20 mouse cellular contexts compared by ENCODE assay signal in genomic region chr2:20642818-20643217, GRCm38 (mm10).
A peak's percentile ranks its signal among the peaks of the same experiment; 100 is the strongest.
DNase-seq lines count a peak whose midpoint lies in the region; ATAC-seq and TF ChIP-seq lines count a peak whose summit lies in the region.
"Had no signal": no experiment of that assay in that cellular context is flagged by ENCODE, and none has a peak within 500 bp of the region (broad histone marks: within the 10 kb centered on the region; RNA-seq: fewer than 3 reads in every experiment).

No protein-coding gene starts in this region.

- H3K4me3 ChIP-seq in midbrain, embryonic 11.5 days (ENCODE audit: low read depth, low read length), result no peak overlapping the region
- H3K4me3 ChIP-seq in midbrain, embryonic 16.5 days (ENCODE audit: low read depth, low read length), result no peak overlapping the region
- H3K4me3 ChIP-seq in gastrocnemius, adult 2 months, result peak overlapping the region; percentile 33
- H3K4me3 ChIP-seq in hindbrain, postnatal 0 days (ENCODE audit: low read length), result no peak overlapping the region
- H3K4me3 ChIP-seq: forebrain, embryonic 13.5 days; heart, embryonic 10.5 days; hindbrain, embryonic 15.5 days; limb, embryonic 12.5 days; lung, embryonic 15.5 days; megakaryocyte, embryonic 14.5 days; stomach, embryonic 15.5 days had no signal

- ATAC-seq in midbrain, embryonic 11.5 days (ENCODE audit: low FRiP score), result no peak
- ATAC-seq in midbrain, embryonic 16.5 days, result no peak
- ATAC-seq in hindbrain, postnatal 0 days, result no peak
- ATAC-seq: forebrain, embryonic 13.5 days had no signal

- intact Hi-C loops in gastrocnemius, adult 2 months (cut with DNase I), result no loop called here

- H3K9me3 ChIP-seq in midbrain, embryonic 11.5 days (ENCODE audit: control insufficient read depth, low read length), result no peaks in the 10 kb centered on the region
- H3K9me3 ChIP-seq in midbrain, embryonic 16.5 days (replicated peaks; ENCODE audit: control insufficient read depth, low read length, poor library complexity, severe bottlenecking), result no peaks in the 10 kb centered on the region
- H3K9me3 ChIP-seq in hindbrain, postnatal 0 days (ENCODE audit: low read length), result no peaks in the 10 kb centered on the region
- H3K9me3 ChIP-seq: forebrain, embryonic 13.5 days; heart, embryonic 10.5 days; hindbrain, embryonic 15.5 days; limb, embryonic 12.5 days; lung, embryonic 15.5 days; megakaryocyte, embryonic 14.5 days; stomach, embryonic 15.5 days had no signal

- H3K4me1 ChIP-seq in midbrain, embryonic 11.5 days (ENCODE audit: control insufficient read depth, insufficient read depth, low read length), result no peaks in the 10 kb centered on the region
- H3K4me1 ChIP-seq in midbrain, embryonic 16.5 days (ENCODE audit: control insufficient read depth, insufficient read depth, low read length), result no peaks in the 10 kb centered on the region
- no peaks in the 10 kb centered on the region for H3K4me1 ChIP-seq in hindbrain, postnatal 0 days (ENCODE audit: insufficient read depth, low read length)
- H3K4me1 ChIP-seq: forebrain, embryonic 13.5 days; heart, embryonic 10.5 days; hindbrain, embryonic 15.5 days; lung, embryonic 15.5 days; megakaryocyte, embryonic 14.5 days; stomach, embryonic 15.5 days had no signal

- H3K27me3 ChIP-seq in midbrain, embryonic 11.5 days (ENCODE audit: control insufficient read depth, insufficient read depth, low read length), result no peaks in the 10 kb centered on the region
- H3K27me3 ChIP-seq in midbrain, embryonic 16.5 days (ENCODE audit: control insufficient read depth, insufficient read depth, low read depth, low read length), result no peaks in the 10 kb centered on the region
- H3K27me3 ChIP-seq in hindbrain, postnatal 0 days (ENCODE audit: insufficient read depth, low read length), result no peaks in the 10 kb centered on the region
- H3K27me3 ChIP-seq: forebrain, embryonic 13.5 days; hindbrain, embryonic 15.5 days; limb, embryonic 12.5 days; lung, embryonic 15.5 days; megakaryocyte, embryonic 14.5 days; stomach, embryonic 15.5 days had no signal

- H3K27ac ChIP-seq in midbrain, embryonic 11.5 days (ENCODE audit: low read depth, low read length), result no peak overlapping the region
- no peak overlapping the region for H3K27ac ChIP-seq in midbrain, embryonic 16.5 days (ENCODE audit: low read length)
- H3K27ac ChIP-seq in gastrocnemius, adult 2 months, result peak overlapping the region; percentile 92
- no peak overlapping the region for H3K27ac ChIP-seq in hindbrain, postnatal 0 days
- H3K27ac ChIP-seq: forebrain, embryonic 13.5 days; heart, embryonic 10.5 days; hindbrain, embryonic 15.5 days; limb, embryonic 12.5 days; lung, embryonic 15.5 days; stomach, embryonic 15.5 days had no signal

- TF ChIP-seq CTCF in gastrocnemius, adult 2 months (IDR thresholded peaks at IDR 0.05), result peak; percentile 11; the same call in 1 of the 2 replicates
- TF ChIP-seq CTCF in hindbrain, postnatal 0 days (IDR thresholded peaks at IDR 0.05; ENCODE audit: low read depth), result no peak

- no peaks in the 10 kb centered on the region for H3K36me3 ChIP-seq in midbrain, embryonic 11.5 days (ENCODE audit: control insufficient read depth, insufficient read depth, low read length)
- no peaks in the 10 kb centered on the region for H3K36me3 ChIP-seq in midbrain, embryonic 16.5 days (ENCODE audit: control insufficient read depth, insufficient read depth, low read length)
- no peaks in the 10 kb centered on the region for H3K36me3 ChIP-seq in hindbrain, postnatal 0 days (ENCODE audit: insufficient read depth, low read length)
- H3K36me3 ChIP-seq: heart, embryonic 10.5 days; hindbrain, embryonic 15.5 days; limb, embryonic 12.5 days; lung, embryonic 15.5 days; stomach, embryonic 15.5 days had no signal

- peak; percentile 56 for DNase-seq in adrenal gland, adult 8-10 months
- DNase-seq in adrenal gland, adult 18-20 months (ENCODE audit: low spot score in 2 of 2), result no peak
- peak; percentile 64 for DNase-seq in midbrain, embryonic 11.5 days (ENCODE audit: low spot score, missing footprints)
- peak; percentile 89 for DNase-seq in gastrocnemius, adult 2 months
- DNase-seq in skeletal muscle tissue, adult 2 months (ENCODE audit: low read depth, low spot score), result peak; percentile 97
- DNase-seq in layer of hippocampus, adult 11-12 months (ENCODE audit: low spot score), result no peak
- DNase-seq in hindbrain, postnatal 0 days (ENCODE audit: low spot score), result no peak
- DNase-seq: cerebellum, postnatal 25 days; kidney, adult 18-20 months; kidney, postnatal 25 days; spleen, adult 18-20 months; thymus, postnatal 36 days had no signal

- H3K4me2 ChIP-seq in midbrain, embryonic 11.5 days, result no peak overlapping the region
- H3K4me2 ChIP-seq in midbrain, embryonic 16.5 days (ENCODE audit: low read length), result no peak overlapping the region
- H3K4me2 ChIP-seq in hindbrain, postnatal 0 days (ENCODE audit: low read depth, low read length), result no peak overlapping the region
- H3K4me2 ChIP-seq: forebrain, embryonic 13.5 days; hindbrain, embryonic 15.5 days; limb, embryonic 12.5 days; lung, embryonic 15.5 days; stomach, embryonic 15.5 days had no signal

- 80% methylated on average over 9 of the region's 9 CpGs for WGBS in midbrain, embryonic 11.5 days
- 68% methylated on average over 9 of the region's 9 CpGs for WGBS in midbrain, embryonic 16.5 days
- WGBS in hindbrain, postnatal 0 days, result 68% methylated on average over 9 of the region's 9 CpGs

- no peak overlapping the region for H3K9ac ChIP-seq in midbrain, embryonic 11.5 days (ENCODE audit: low read length)
- H3K9ac ChIP-seq in midbrain, embryonic 16.5 days (ENCODE audit: low read depth, low read length), result no peak overlapping the region
- H3K9ac ChIP-seq in hindbrain, postnatal 0 days (replicated peaks; ENCODE audit: low read length), result no peak overlapping the region
- H3K9ac ChIP-seq: forebrain, embryonic 13.5 days; hindbrain, embryonic 15.5 days; limb, embryonic 12.5 days; lung, embryonic 15.5 days; stomach, embryonic 15.5 days had no signal

Comparison
In these comparisons a context has a peak if more than half of its experiments do, and no peak if none do; other contexts are left out.
1. DNase-seq: peak in adrenal gland, adult 8-10 months (single experiment), midbrain, embryonic 11.5 days (single experiment), gastrocnemius, adult 2 months (single experiment) and skeletal muscle tissue, adult 2 months (single experiment); none in adrenal gland, adult 18-20 months (0 of 2), layer of hippocampus, adult 11-12 months (single experiment) and hindbrain, postnatal 0 days (single experiment).